Mouse (Mus musculus) small intestine, adult 2 months (tissue): ENCODE measurements around the gene Sult1b1.

Experiments
- CTCF ChIP-seq: fragments of 200-500 bp; IDR thresholded peaks from 2 replicates; pipeline ENCODE4 v1.5.1; 2012; ENCODE audit warnings: low read depth, mild to moderate bottlenecking, control low read depth, inconsistent platforms, low read length, moderate library complexity, mixed read lengths; ENCODE audit not compliant: insufficient replicate concordance, insufficient read length; ENCODE audit errors: extremely low read depth
- POLR2A ChIP-seq: fragments of 200-500 bp; IDR thresholded peaks from 2 replicates; pipeline ENCODE4 v1.6.1; 2012; ENCODE audit warnings: low read depth, mild to moderate bottlenecking, control low read depth, inconsistent platforms, low read length, moderate library complexity

DNA sequence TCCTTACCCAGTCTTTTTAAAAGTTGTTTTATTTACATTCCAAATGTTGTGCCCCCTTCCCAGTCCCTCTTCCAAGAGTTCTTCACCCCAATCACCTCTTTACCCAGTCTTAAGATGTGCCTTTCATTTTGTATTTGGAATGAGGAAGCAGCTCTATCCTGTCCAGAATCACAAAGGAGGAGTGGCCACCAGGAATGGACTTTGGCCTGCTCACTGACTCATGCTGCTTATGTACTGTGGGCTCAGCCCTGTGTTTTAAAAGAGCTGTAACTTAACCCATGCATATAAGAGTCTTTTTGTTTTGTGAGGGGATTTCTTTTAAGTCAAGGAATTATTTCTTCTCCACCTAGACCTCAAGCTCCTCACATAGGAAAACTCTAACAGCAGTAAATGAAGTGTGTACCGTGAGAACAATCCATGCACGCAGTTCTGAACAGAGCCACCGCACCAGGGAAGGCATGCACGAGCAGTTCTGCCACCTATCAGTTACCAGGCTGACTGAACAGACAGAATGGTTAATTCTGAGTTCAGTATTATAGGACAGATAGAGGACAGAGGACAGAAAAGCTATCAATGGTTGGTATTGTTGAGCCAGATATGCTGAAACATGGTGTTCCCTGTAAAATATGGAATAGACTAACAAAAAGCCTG lies 1.9 kb downstream of the Sult1b1 start:
- TF ChIP-seq CTCF (no peak; the same call in 1 of the 2 replicates), POLR2A (no peak)
